Mouse (Mus musculus): ENCODE results near the gene Pithd1.
A peak's percentile ranks its signal among the peaks of the same experiment; 100 is the strongest.
"Not testable (repeated sequence)": the region's sequence is repeated elsewhere in the genome, so short reads cannot be mapped to it uniquely, and the experiment has no call there.

Pithd1 gene

GRCm38 (mm10) chr4:135986301-135986942, 642 bp downstream of the Pithd1 start:
- DNase-seq (ENCODE audit: low read depth, low spot score) = no peak

GRCm38 (mm10) chr4:135985769-135986168, 1.3 kb downstream of the Pithd1 start:
- DNase-seq (ENCODE audit: low read depth, low spot score) = no peak

GRCm38 (mm10) chr4:135985193-135985592, 1.9 kb downstream of the Pithd1 start:
- no peak for DNase-seq (ENCODE audit: low read depth, low spot score)

GRCm38 (mm10) chr4:135984556-135984955, 2.5 kb downstream of the Pithd1 start:
- no peak for DNase-seq (ENCODE audit: low read depth, low spot score)

- DNase-seq (ENCODE audit: low read depth, low spot score) = no peak
Observed at GRCm38 (mm10) chr4:135981524-135982063, 5.5 kb downstream of the Pithd1 start.

- not testable (repeated sequence) for DNase-seq (ENCODE audit: low read depth, low spot score)
Observed at GRCm38 (mm10) chr4:135980223-135980622, 6.8 kb downstream of the Pithd1 start.

- no peak for DNase-seq (ENCODE audit: low read depth, low spot score)
Observed at GRCm38 (mm10) chr4:135976146-135976545, 10.9 kb downstream of the Pithd1 start.

GRCm38 (mm10) chr4:135972911-135973811, 13.9 kb downstream of the Pithd1 start:
- DNase-seq (ENCODE audit: low read depth, low spot score) = no peak

- DNase-seq (ENCODE audit: low read depth, low spot score) = peak; percentile 84
Observed at GRCm38 (mm10) chr4:135972556-135972906, 14.5 kb downstream of the Pithd1 start, which contains the start of gene Lypla2. Gene Lypla2, minus strand, starts transcription at chr4:135972626.

- DNase-seq (ENCODE audit: low read depth, low spot score) = no peak
Observed at GRCm38 (mm10) chr4:135971805-135972555, 15.1 kb downstream of the Pithd1 start.

- DNase-seq (ENCODE audit: low read depth, low spot score) = no peak
Observed at GRCm38 (mm10) chr4:135970585-135970984, 16.5 kb downstream of the Pithd1 start.

GRCm38 (mm10) chr4:135969070-135969750, 17.9 kb downstream of the Pithd1 start:
- no peak for DNase-seq (ENCODE audit: low read depth, low spot score)

- no peak for DNase-seq (ENCODE audit: low read depth, low spot score)
Observed at GRCm38 (mm10) chr4:135968271-135968869, 18.7 kb downstream of the Pithd1 start.

GRCm38 (mm10) chr4:135967086-135967760, 19.8 kb downstream of the Pithd1 start:
- no peak for DNase-seq (ENCODE audit: low read depth, low spot score)

- no peak for DNase-seq (ENCODE audit: low read depth, low spot score)
Observed at GRCm38 (mm10) chr4:135966283-135966682, 20.8 kb downstream of the Pithd1 start.

GRCm38 (mm10) chr4:135965113-135965512, 22.0 kb downstream of the Pithd1 start:
- no peak for DNase-seq (ENCODE audit: low read depth, low spot score)

- peak; percentile 43 for DNase-seq (ENCODE audit: low read depth, low spot score)
Observed at GRCm38 (mm10) chr4:135964426-135964825, 22.6 kb downstream of the Pithd1 start.

GRCm38 (mm10) chr4:135963457-135964193, 23.4 kb downstream of the Pithd1 start, which contains the start of gene Gale:
Gene Gale, plus strand, starts transcription at chr4:135963727.
- peak; percentile 97 for DNase-seq (ENCODE audit: low read depth, low spot score)

GRCm38 (mm10) chr4:135962946-135963345, 24.1 kb downstream of the Pithd1 start:
- DNase-seq (ENCODE audit: low read depth, low spot score) = no peak

Data from skeletal muscle tissue, adult 2 months (tissue).